Comparison of ENCODE assay signal across 35 mouse cellular contexts in genomic region chr19:42609716-42610115, GRCm38 (mm10). TPM values are rescaled to one million over a fixed set of nuclear protein-coding genes. Genes with fewer than 3 reads are reported as not detected.
"Had no signal": no experiment of that assay in that cellular context is flagged by ENCODE, and none has a peak within 500 bp of the region (broad histone marks: within the 10 kb centered on the region; RNA-seq: fewer than 3 reads in every experiment).

No protein-coding gene starts in this region.

- H3K36me3 ChIP-seq: heart, embryonic 12.5 days; heart, embryonic 13.5 days; heart, embryonic 15.5 days; hindbrain, embryonic 10.5 days; hindbrain, embryonic 12.5 days; hindbrain, embryonic 13.5 days; hindbrain, embryonic 15.5 days; intestine, embryonic 15.5 days; kidney, embryonic 15.5 days had no signal

- H3K4me3 ChIP-seq: heart, embryonic 12.5 days; heart, embryonic 13.5 days; heart, embryonic 15.5 days; hindbrain, embryonic 10.5 days; hindbrain, embryonic 12.5 days; hindbrain, embryonic 13.5 days; hindbrain, embryonic 15.5 days; intestine, embryonic 15.5 days; kidney, embryonic 15.5 days; layer of hippocampus, adult 2 months; left cerebral cortex, adult 2 months had no signal

- H3K9ac ChIP-seq: heart, embryonic 12.5 days; heart, embryonic 13.5 days; heart, embryonic 15.5 days; hindbrain, embryonic 12.5 days; hindbrain, embryonic 13.5 days; hindbrain, embryonic 14.5 days; hindbrain, embryonic 15.5 days; intestine, embryonic 15.5 days; kidney, embryonic 15.5 days had no signal

- H3K9me3 ChIP-seq: heart, embryonic 12.5 days; heart, embryonic 13.5 days; heart, embryonic 15.5 days; hindbrain, embryonic 10.5 days; hindbrain, embryonic 12.5 days; hindbrain, embryonic 13.5 days; hindbrain, embryonic 15.5 days; intestine, embryonic 15.5 days; kidney, embryonic 15.5 days had no signal

- H3K27ac ChIP-seq: heart, embryonic 13.5 days; heart, embryonic 15.5 days; hindbrain, embryonic 10.5 days; hindbrain, embryonic 12.5 days; hindbrain, embryonic 13.5 days; hindbrain, embryonic 14.5 days; hindbrain, embryonic 15.5 days; hindbrain, postnatal 0 days; intestine, embryonic 15.5 days; kidney, embryonic 15.5 days; kidney, postnatal 0 days; layer of hippocampus, adult 2 months; left cerebral cortex, adult 2 months had no signal

- DNase-seq: heart, postnatal 10 days; heart, postnatal 14 days; heart, postnatal 36 days; heart, postnatal 4 days; kidney, adult 11 months; kidney, adult 18-20 months; kidney, adult 2 months; kidney, adult 8-10 months; kidney, adult 9 months; kidney, postnatal 10 days; kidney, postnatal 14 days; kidney, postnatal 25 days; kidney, postnatal 36 days; kidney, postnatal 4 days; layer of hippocampus, adult 9-11 months; layer of hippocampus, postnatal 36 days had no signal

- H3K4me2 ChIP-seq: heart, embryonic 11.5 days; heart, embryonic 12.5 days; heart, embryonic 13.5 days; heart, embryonic 15.5 days; hindbrain, embryonic 12.5 days; hindbrain, embryonic 13.5 days; hindbrain, embryonic 14.5 days; hindbrain, embryonic 15.5 days; intestine, embryonic 15.5 days; kidney, embryonic 15.5 days had no signal

- ATAC-seq: hindbrain, embryonic 16.5 days; hindbrain, postnatal 0 days; inflammation-experienced regulatory T-cells, adult 6 months; intestine, embryonic 15.5 days; intestine, embryonic 16.5 days; intestine, postnatal 0 days had no signal

RNA-seq across cellular contexts. Expression of gene Loxl4, which starts 2.9 kb away (rescaled TPM):
- polyA plus RNA-seq: hindbrain, embryonic 15.5 days; hindbrain, postnatal 0 days had no signal
